Mouse (Mus musculus) thymus, postnatal 10 days (tissue): Measurements from ENCODE around the gene Nudt7.

Source experiments
- DNase-seq, 2 experiments: peaks; one replicate each; pipeline ENCODE4 v3.0.0; 2021; ENCODE audit warnings: low spot score in 2 of 2

Nudt7 gene

GRCm38 (mm10) chr8:114143645-114144290 is 10.4 kb downstream of the Nudt7 start:
- no peak for DNase-seq

- DNase-seq = no peak
Measured at GRCm38 (mm10) chr8:114153311-114154045, 20.1 kb downstream of the Nudt7 start.

GRCm38 (mm10) chr8:114158586-114158985 is 25.2 kb downstream of the Nudt7 start:
- DNase-seq = no peak

- no peak for DNase-seq
Measured at GRCm38 (mm10) chr8:114159666-114160065, 26.3 kb downstream of the Nudt7 start.

- no peak for DNase-seq
Measured at GRCm38 (mm10) chr8:114163871-114164270, 30.5 kb downstream of the Nudt7 start.

- no peak for DNase-seq
Measured at GRCm38 (mm10) chr8:114164444-114165096, 31.2 kb downstream of the Nudt7 start.

- DNase-seq = no peak
Measured at GRCm38 (mm10) chr8:114165741-114166140, 32.4 kb downstream of the Nudt7 start.

GRCm38 (mm10) chr8:114176721-114177120 is 43.4 kb downstream of the Nudt7 start:
- DNase-seq = no peak

- DNase-seq = no peak
Measured at GRCm38 (mm10) chr8:114193334-114193733, 60.0 kb downstream of the Nudt7 start.

GRCm38 (mm10) chr8:114198990-114199389 is 65.6 kb downstream of the Nudt7 start:
- no peak for DNase-seq
